Mouse (Mus musculus): ENCODE measurements around the gene Pomgnt2. TPM values are rescaled to one million over a fixed set of nuclear protein-coding genes. Genes with fewer than 3 reads are reported as not detected.

Pomgnt2 gene
- polyA plus RNA-seq, 1 experiment, result 16.7 TPM

- 0 out of 2 replicates have a peak overlapping the region, but pooled peaks have one; percentile 9 for H3K4me3 ChIP-seq (ENCODE audit: insufficient read depth, low read depth, low read length)
- no peaks in the 10 kb centered on the region for H3K27me3 ChIP-seq (replicated peaks; ENCODE audit: control insufficient read depth, insufficient read depth, low read length)
- peaks cover 3% of the 10 kb centered on the region; the same call in 1 of the 2 replicates for H3K4me1 ChIP-seq (ENCODE audit: control insufficient read depth, insufficient read depth, low read length)
- no peak for DNase-seq
- WGBS, result 40% methylated on average over 4 of the region's 4 CpGs
- no peaks in the 10 kb centered on the region for H3K36me3 ChIP-seq (ENCODE audit: control insufficient read depth, insufficient read depth, low read length)
- no peak for TF ChIP-seq CTCF (conservative IDR thresholded peaks at IDR 0.05; ENCODE audit: insufficient read depth, insufficient read length, low read depth, low read length)
- no peak for TF ChIP-seq POLR2A (IDR thresholded peaks at IDR 0.05; ENCODE audit: low read depth, low read length)
- H3K27ac ChIP-seq (ENCODE audit: insufficient read depth, low read depth, low read length), result no peak overlapping the region
These were observed 45.8 kb downstream of the Pomgnt2 start for GRCm38 (mm10) chr9:121951114-121951423.

- Histone ChIP-seq H3K4me1 (ENCODE audit: control insufficient read depth, insufficient read depth, low read length) (peaks cover 3% of the 10 kb centered on the region; the same call in 1 of the 2 replicates), H3K4me3 (ENCODE audit: insufficient read depth, low read depth, low read length) (0 out of 2 replicates have a peak within 1 kb of the TSS, but pooled peaks have one; percentile 9)
These were observed 46.3 kb downstream of the Pomgnt2 start, which contains the start of gene Fam198a for GRCm38 (mm10) chr9:121950418-121951113. TSS of gene Fam198a (plus strand) at chr9:121950988.

GRCm38 (mm10) chr9:121948431-121948830 lies 48.5 kb downstream of the Pomgnt2 start:
- no peak for DNase-seq
- Histone ChIP-seq H3K4me1 (ENCODE audit: control insufficient read depth, insufficient read depth, low read length) (peaks cover 3% of the 10 kb centered on the region; the same call in 1 of the 2 replicates), H3K27me3 (replicated peaks; ENCODE audit: control insufficient read depth, insufficient read depth, low read length) (no peaks in the 10 kb centered on the region), H3K4me3 (ENCODE audit: insufficient read depth, low read depth, low read length) (no peak overlapping the region), H3K36me3 (ENCODE audit: control insufficient read depth, insufficient read depth, low read length) (no peaks in the 10 kb centered on the region), H3K27ac (ENCODE audit: insufficient read depth, low read depth, low read length) (no peak overlapping the region)
- TF ChIP-seq POLR2A (IDR thresholded peaks at IDR 0.05; ENCODE audit: low read depth, low read length), result no peak
- WGBS, result 67% methylated on average over 4 of the region's 4 CpGs

More at GRCm38 (mm10) chr9:121950418-121951113, 46.3 kb downstream of the Pomgnt2 start, which contains the start of gene Fam198a:
- Histone ChIP-seq H3K27me3 (replicated peaks; ENCODE audit: control insufficient read depth, insufficient read depth, low read length) (no peaks in the 10 kb centered on the region), H3K27ac (ENCODE audit: insufficient read depth, low read depth, low read length) (no peak within 1 kb of the TSS), H3K36me3 (ENCODE audit: control insufficient read depth, insufficient read depth, low read length) (no peaks in the 10 kb centered on the region)
- peak; percentile 90 for DNase-seq
- TF ChIP-seq CTCF (conservative IDR thresholded peaks at IDR 0.05; ENCODE audit: insufficient read depth, insufficient read length, low read depth, low read length), result no peak
- TF ChIP-seq POLR2A (IDR thresholded peaks at IDR 0.05; ENCODE audit: low read depth, low read length), result no peak
- 5% methylated on average over 14 of the region's 14 CpGs for WGBS

GRCm38 (mm10) chr9:121947784-121948183 lies 49.1 kb downstream of the Pomgnt2 start:
- TF ChIP-seq POLR2A (IDR thresholded peaks at IDR 0.05; ENCODE audit: low read depth, low read length), result no peak
- peak; percentile 66 for TF ChIP-seq CTCF (conservative IDR thresholded peaks at IDR 0.05; ENCODE audit: insufficient read depth, insufficient read length, low read depth, low read length)
- Histone ChIP-seq H3K27ac (ENCODE audit: insufficient read depth, low read depth, low read length) (no peak overlapping the region), H3K4me3 (ENCODE audit: insufficient read depth, low read depth, low read length) (no peak overlapping the region), H3K36me3 (ENCODE audit: control insufficient read depth, insufficient read depth, low read length) (no peaks in the 10 kb centered on the region), H3K4me1 (ENCODE audit: control insufficient read depth, insufficient read depth, low read length) (peaks cover 3% of the 10 kb centered on the region; the same call in 1 of the 2 replicates), H3K27me3 (replicated peaks; ENCODE audit: control insufficient read depth, insufficient read depth, low read length) (no peaks in the 10 kb centered on the region)
- peak; percentile 69 for DNase-seq
- 5% methylated on average over 4 of the region's 4 CpGs for WGBS

- no peak for DNase-seq
- 83% methylated on average over 3 of the region's 3 CpGs for WGBS
- TF ChIP-seq CTCF (conservative IDR thresholded peaks at IDR 0.05; ENCODE audit: insufficient read depth, insufficient read length, low read depth, low read length) (no peak), POLR2A (IDR thresholded peaks at IDR 0.05; ENCODE audit: low read depth, low read length) (no peak)
- H3K27me3 ChIP-seq (replicated peaks; ENCODE audit: control insufficient read depth, insufficient read depth, low read length), result no peaks in the 10 kb centered on the region
- no peak overlapping the region for H3K27ac ChIP-seq (ENCODE audit: insufficient read depth, low read depth, low read length)
- no peaks in the 10 kb centered on the region for H3K36me3 ChIP-seq (ENCODE audit: control insufficient read depth, insufficient read depth, low read length)
- H3K4me3 ChIP-seq (ENCODE audit: insufficient read depth, low read depth, low read length), result no peak overlapping the region
- H3K4me1 ChIP-seq (ENCODE audit: control insufficient read depth, insufficient read depth, low read length), result no peaks in the 10 kb centered on the region
These were observed 53.3 kb downstream of the Pomgnt2 start for GRCm38 (mm10) chr9:121943628-121944027.

- no peak overlapping the region for H3K27ac ChIP-seq (ENCODE audit: insufficient read depth, low read depth, low read length)
- H3K27me3 ChIP-seq (replicated peaks; ENCODE audit: control insufficient read depth, insufficient read depth, low read length), result no peaks in the 10 kb centered on the region
- H3K36me3 ChIP-seq (ENCODE audit: control insufficient read depth, insufficient read depth, low read length), result no peaks in the 10 kb centered on the region
- TF ChIP-seq CTCF (conservative IDR thresholded peaks at IDR 0.05; ENCODE audit: insufficient read depth, insufficient read length, low read depth, low read length) (no peak), POLR2A (IDR thresholded peaks at IDR 0.05; ENCODE audit: low read depth, low read length) (no peak)
- no peak for DNase-seq
- whole genome bisulfite sequencing, result 69% methylated on average over 3 of the region's 3 CpGs
- no peak overlapping the region for H3K4me3 ChIP-seq (ENCODE audit: insufficient read depth, low read depth, low read length)
- no peaks in the 10 kb centered on the region for H3K4me1 ChIP-seq (ENCODE audit: control insufficient read depth, insufficient read depth, low read length)
These were observed 53.9 kb downstream of the Pomgnt2 start for GRCm38 (mm10) chr9:121943005-121943404.

- H3K4me3 ChIP-seq (ENCODE audit: insufficient read depth, low read depth, low read length), result peak overlapping the region; percentile 42
- TF ChIP-seq CTCF (conservative IDR thresholded peaks at IDR 0.05; ENCODE audit: insufficient read depth, insufficient read length, low read depth, low read length), result no peak
- no peak for TF ChIP-seq POLR2A (IDR thresholded peaks at IDR 0.05; ENCODE audit: low read depth, low read length)
- H3K27me3 ChIP-seq (replicated peaks; ENCODE audit: control insufficient read depth, insufficient read depth, low read length), result no peaks in the 10 kb centered on the region
- H3K27ac ChIP-seq (ENCODE audit: insufficient read depth, low read depth, low read length), result no peak overlapping the region
- DNase-seq, result no peak
- WGBS, result 66% methylated on average over 21 of the region's 21 CpGs
- H3K36me3 ChIP-seq (ENCODE audit: control insufficient read depth, insufficient read depth, low read length), result no peaks in the 10 kb centered on the region
- H3K4me1 ChIP-seq (ENCODE audit: control insufficient read depth, insufficient read depth, low read length), result no peaks in the 10 kb centered on the region
These were observed 59.0 kb downstream of the Pomgnt2 start for GRCm38 (mm10) chr9:121937944-121938355.

Data from kidney, adult 2 months (tissue).